Mouse (Mus musculus) E14TG2a.4 (cell line): ENCODE measurements around the gene Cc2d2b.

ENCODE experiments used
- CTCF ChIP-seq: conservative IDR thresholded peaks from 2 replicates; pipeline ENCODE4 v1.5.1; 2014; ENCODE audit warnings: low read length
- NANOG ChIP-seq: IDR thresholded peaks from 2 replicates; pipeline ENCODE4 v1.6.1; 2014; ENCODE audit warnings: borderline replicate concordance, low read length, mixed read lengths

- TF ChIP-seq CTCF (no peak), NANOG (no peak)
These were observed 31.6 kb upstream of the Cc2d2b start for GRCm38 (mm10) chr19:40716981-40717380.
